Mouse (Mus musculus) intestine, embryonic 15.5 days (tissue): ENCODE measurements around the gene Fank1. TPM values are rescaled to one million over a fixed set of nuclear protein-coding genes. Genes with fewer than 3 reads are reported as not detected.

Experiments
- ATAC-seq: fragments of 200-750 bp; cut with Nextera tagmentation; 2 replicates; pipeline ENCODE4 v1.8.0; 2017; ENCODE audit warnings: moderate TSS enrichment, moderate library complexity
- H3K27ac ChIP-seq: fragments of 300-500 bp; sonication (generic); 2 replicates; pipeline ENCODE4 v1.5.1; 2015; ENCODE audit warnings: mild to moderate bottlenecking, inconsistent platforms
- H3K27me3 ChIP-seq: fragments of 300-500 bp; sonication (generic); replicated peaks from 2 replicates; pipeline ENCODE4 v1.6.1; 2015; ENCODE audit warnings: inconsistent platforms
- H3K36me3 ChIP-seq: fragments of 300-500 bp; sonication (generic); 2 replicates; pipeline ENCODE4 v1.6.1; 2015; ENCODE audit warnings: inconsistent platforms
- H3K4me1 ChIP-seq: fragments of 300-500 bp; sonication (generic); replicated peaks from 2 replicates; pipeline ENCODE4 v1.6.1; 2015; ENCODE audit warnings: inconsistent platforms
- H3K4me2 ChIP-seq: fragments of 300-500 bp; sonication (generic); replicated peaks from 2 replicates; pipeline ENCODE4 v1.6.1; 2015; ENCODE audit warnings: mild to moderate bottlenecking, inconsistent platforms
- H3K4me3 ChIP-seq: fragments of 300-500 bp; sonication (generic); replicated peaks from 2 replicates; pipeline ENCODE4 v1.5.1; 2015; ENCODE audit warnings: inconsistent platforms
- H3K9ac ChIP-seq: fragments of 300-500 bp; sonication (generic); 2 replicates; pipeline ENCODE4 v1.6.1; 2015; ENCODE audit warnings: inconsistent platforms
- H3K9me3 ChIP-seq: fragments of 300-500 bp; sonication (generic); 2 replicates; pipeline ENCODE4 v1.6.1; 2016; ENCODE audit warnings: inconsistent platforms
- WGBS: fragments of 180-500 bp; shearing (Covaris S2); methylation state at CpG from one replicate; pipeline ENCODE4 v1.1.7; 2015; 5-methylcytosine and 5-hydroxymethylcytosine counted together
- polyA plus RNA-seq: library from polyadenylated mRNA; unstranded; fragments of >200 nt; fragmentation: Nextera tagmentation; extraction: Ambion mirVana; gene quantifications from 2 replicates; pipeline ENCODE4 v1.2.1, GENCODE M21; 2015

The Fank1 gene
- polyA plus RNA-seq, 1 experiment from 2014 or later: 1.1 TPM

DNA sequence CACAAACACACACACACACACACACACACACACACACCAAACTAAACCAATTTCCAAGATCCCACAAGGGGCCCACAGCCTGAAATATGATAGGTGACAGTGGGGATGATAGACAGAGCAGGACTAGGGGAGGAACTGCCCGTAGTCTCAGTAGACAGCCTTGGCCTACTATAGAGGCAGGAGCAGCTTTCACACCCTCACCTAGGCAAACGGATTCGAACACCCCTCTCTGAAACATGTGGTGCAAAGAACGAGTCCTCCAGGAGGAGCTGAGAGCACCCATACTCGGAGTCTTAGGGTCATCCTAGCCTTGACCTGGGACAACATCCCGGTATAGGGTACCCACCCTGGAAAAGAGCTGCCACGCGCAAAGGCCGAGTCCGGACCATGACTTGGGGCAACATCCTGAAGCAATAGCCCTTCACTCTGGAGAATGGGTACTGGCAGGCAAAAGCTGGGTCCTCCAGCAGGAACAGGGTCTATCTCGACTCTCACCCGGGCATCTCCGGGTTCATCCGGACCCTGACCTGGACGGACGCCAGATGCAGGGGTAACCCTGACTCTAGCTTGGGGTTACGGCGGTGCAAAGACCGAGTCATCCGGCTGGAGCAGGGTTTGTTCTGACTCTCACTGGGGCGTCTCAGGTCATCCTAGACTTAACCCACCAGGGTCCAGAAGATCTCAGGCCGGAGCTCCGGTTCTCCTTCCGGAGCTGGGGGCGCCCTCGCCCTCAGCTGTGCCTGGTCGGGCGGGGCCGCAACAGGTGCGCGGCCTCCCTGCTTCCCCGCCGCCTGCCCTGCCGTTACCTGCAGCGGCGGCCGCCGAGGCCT, 650 bp upstream of the Fank1 start:
- H3K4me1 ChIP-seq: peaks cover 15% of the 10 kb centered on the region
- H3K9me3 ChIP-seq: no peaks in the 10 kb centered on the region
- peak overlapping the region; percentile 79 for H3K4me3 ChIP-seq
- H3K27me3 ChIP-seq: no peaks in the 10 kb centered on the region
- no peaks in the 10 kb centered on the region for H3K36me3 ChIP-seq
- peak overlapping the region; percentile 68 for H3K27ac ChIP-seq
- peak overlapping the region; percentile 73 for H3K9ac ChIP-seq
- peak overlapping the region; percentile 86 for H3K4me2 ChIP-seq
- 5% methylated on average over 38 of the region's 38 CpGs for WGBS
- ATAC-seq: peak; percentile 23

GRCm38 (mm10) chr7:133781583-133781982, 4.9 kb downstream of the Fank1 start:
- H3K4me3 ChIP-seq: no peak overlapping the region
- peak overlapping the region; percentile 37; the same call in 1 of the 2 replicates for H3K27ac ChIP-seq
- no peaks in the 10 kb centered on the region for H3K27me3 ChIP-seq
- ATAC-seq: peak; percentile 5; the same call in 1 of the 2 replicates
- peaks cover 10% of the 10 kb centered on the region; the same call in 1 of the 2 replicates for H3K4me1 ChIP-seq
- peak overlapping the region; percentile 14 for H3K4me2 ChIP-seq
- no peaks in the 10 kb centered on the region for H3K36me3 ChIP-seq
- H3K9me3 ChIP-seq: no peaks in the 10 kb centered on the region
- 52% methylated on average over 6 of the region's 6 CpGs for WGBS
- H3K9ac ChIP-seq: no peak overlapping the region

GRCm38 (mm10) chr7:133781991-133782390, 5.3 kb downstream of the Fank1 start:
- H3K4me2 ChIP-seq: peak overlapping the region; percentile 14
- H3K4me3 ChIP-seq: no peak overlapping the region

GRCm38 (mm10) chr7:133782717-133783435, 6.2 kb downstream of the Fank1 start, which contains the start of gene Dhx32:
Gene Dhx32 (minus strand): TSS chr7:133782726.
- ATAC-seq: peak; percentile 80
- Histone ChIP-seq H3K9ac (no peak within 1 kb of the TSS), H3K4me3 (no peak within 1 kb of the TSS), H3K9me3 (no peaks in the 10 kb centered on the region), H3K4me2 (peak within 1 kb of the TSS; percentile 14), H3K4me1 (no peaks in the 10 kb centered on the region; the same call in 1 of the 2 replicates), H3K36me3 (no peaks in the 10 kb centered on the region), H3K27ac (peak within 1 kb of the TSS; percentile 78), H3K27me3 (no peaks in the 10 kb centered on the region)
- 19% methylated on average over 18 of the region's 18 CpGs for WGBS

More at GRCm38 (mm10) chr7:133781991-133782390, 5.3 kb downstream of the Fank1 start:
- Histone ChIP-seq H3K27me3 (no peaks in the 10 kb centered on the region), H3K36me3 (no peaks in the 10 kb centered on the region), H3K9me3 (no peaks in the 10 kb centered on the region), H3K4me1 (peaks cover 7% of the 10 kb centered on the region; the same call in 1 of the 2 replicates), H3K9ac (no peak overlapping the region), H3K27ac (peak overlapping the region; percentile 37; the same call in 1 of the 2 replicates)
- 41% methylated on average over 6 of the region's 6 CpGs for WGBS
- ATAC-seq: peak; percentile 35; the same call in 1 of the 2 replicates

DNA sequence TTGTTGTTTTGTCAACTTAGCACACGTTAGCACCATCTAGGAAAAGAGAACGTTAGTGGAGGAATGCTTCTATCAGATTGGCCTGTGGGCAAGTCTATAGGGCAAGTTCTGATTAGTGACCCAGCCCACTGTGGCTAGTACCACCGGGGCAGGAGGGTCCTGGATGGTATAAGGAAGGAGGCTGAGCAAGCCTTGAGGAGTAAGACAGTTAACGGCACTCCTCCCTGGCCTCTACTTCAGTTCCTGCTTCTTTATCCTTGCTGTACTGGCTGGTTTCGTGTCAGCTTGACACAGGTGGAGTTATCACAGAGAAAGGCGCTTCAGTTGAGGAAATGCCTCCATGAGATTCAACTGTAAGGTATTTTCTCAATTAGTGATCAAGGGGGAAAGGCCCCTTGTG, 10.9 kb downstream of the Fank1 start:
- no peak overlapping the region for H3K9ac ChIP-seq
- WGBS: 88% methylated on average over 6 of the region's 6 CpGs
- no peak overlapping the region for H3K4me3 ChIP-seq
- no peaks in the 10 kb centered on the region for H3K27me3 ChIP-seq
- H3K4me1 ChIP-seq: no peaks in the 10 kb centered on the region
- ATAC-seq: no peak
- no peaks in the 10 kb centered on the region for H3K9me3 ChIP-seq
- H3K4me2 ChIP-seq: no peak overlapping the region
- H3K36me3 ChIP-seq: no peaks in the 10 kb centered on the region
- H3K27ac ChIP-seq: no peak overlapping the region

GRCm38 (mm10) chr7:133788147-133788546, 11.5 kb downstream of the Fank1 start:
- no peak for ATAC-seq

GRCm38 (mm10) chr7:133790171-133790570, 13.5 kb downstream of the Fank1 start:
- Histone ChIP-seq H3K4me1 (peaks cover 17% of the 10 kb centered on the region), H3K27me3 (no peaks in the 10 kb centered on the region), H3K9ac (no peak overlapping the region), H3K27ac (no peak overlapping the region), H3K9me3 (no peaks in the 10 kb centered on the region), H3K4me2 (no peak overlapping the region), H3K36me3 (no peaks in the 10 kb centered on the region), H3K4me3 (no peak overlapping the region)
- WGBS: 90% methylated on average over 4 of the region's 4 CpGs
- ATAC-seq: no peak

More at GRCm38 (mm10) chr7:133788147-133788546, 11.5 kb downstream of the Fank1 start:
- Histone ChIP-seq H3K4me1 (0 out of 2 replicates have a peak, but pooled peaks cover 3% of the 10 kb centered on the region), H3K4me2 (no peak overlapping the region), H3K9ac (no peak overlapping the region), H3K27me3 (no peaks in the 10 kb centered on the region), H3K9me3 (no peaks in the 10 kb centered on the region), H3K36me3 (no peaks in the 10 kb centered on the region), H3K4me3 (no peak overlapping the region), H3K27ac (no peak overlapping the region)
- 77% methylated on average over 3 of the region's 3 CpGs for WGBS

GRCm38 (mm10) chr7:133790608-133791229, 14.1 kb downstream of the Fank1 start:
- Histone ChIP-seq H3K27me3 (no peaks in the 10 kb centered on the region), H3K9ac (no peak overlapping the region), H3K4me3 (no peak overlapping the region), H3K36me3 (no peaks in the 10 kb centered on the region), H3K27ac (no peak overlapping the region), H3K4me1 (peaks cover 17% of the 10 kb centered on the region), H3K9me3 (no peaks in the 10 kb centered on the region), H3K4me2 (no peak overlapping the region)
- whole genome bisulfite sequencing: 87% methylated on average over 4 of the region's 4 CpGs
- no peak for ATAC-seq

- no peak overlapping the region for H3K4me3 ChIP-seq
- H3K4me2 ChIP-seq: no peak overlapping the region
- 38% methylated on average over 1 of the region's 1 CpGs for WGBS
- no peak for ATAC-seq
- H3K27ac ChIP-seq: no peak overlapping the region
- no peaks in the 10 kb centered on the region for H3K9me3 ChIP-seq
- peaks cover 17% of the 10 kb centered on the region for H3K4me1 ChIP-seq
- H3K36me3 ChIP-seq: no peaks in the 10 kb centered on the region
- H3K9ac ChIP-seq: no peak overlapping the region
- no peaks in the 10 kb centered on the region for H3K27me3 ChIP-seq
These were observed 16.1 kb downstream of the Fank1 start for GRCm38 (mm10) chr7:133792771-133793170.

DNA sequence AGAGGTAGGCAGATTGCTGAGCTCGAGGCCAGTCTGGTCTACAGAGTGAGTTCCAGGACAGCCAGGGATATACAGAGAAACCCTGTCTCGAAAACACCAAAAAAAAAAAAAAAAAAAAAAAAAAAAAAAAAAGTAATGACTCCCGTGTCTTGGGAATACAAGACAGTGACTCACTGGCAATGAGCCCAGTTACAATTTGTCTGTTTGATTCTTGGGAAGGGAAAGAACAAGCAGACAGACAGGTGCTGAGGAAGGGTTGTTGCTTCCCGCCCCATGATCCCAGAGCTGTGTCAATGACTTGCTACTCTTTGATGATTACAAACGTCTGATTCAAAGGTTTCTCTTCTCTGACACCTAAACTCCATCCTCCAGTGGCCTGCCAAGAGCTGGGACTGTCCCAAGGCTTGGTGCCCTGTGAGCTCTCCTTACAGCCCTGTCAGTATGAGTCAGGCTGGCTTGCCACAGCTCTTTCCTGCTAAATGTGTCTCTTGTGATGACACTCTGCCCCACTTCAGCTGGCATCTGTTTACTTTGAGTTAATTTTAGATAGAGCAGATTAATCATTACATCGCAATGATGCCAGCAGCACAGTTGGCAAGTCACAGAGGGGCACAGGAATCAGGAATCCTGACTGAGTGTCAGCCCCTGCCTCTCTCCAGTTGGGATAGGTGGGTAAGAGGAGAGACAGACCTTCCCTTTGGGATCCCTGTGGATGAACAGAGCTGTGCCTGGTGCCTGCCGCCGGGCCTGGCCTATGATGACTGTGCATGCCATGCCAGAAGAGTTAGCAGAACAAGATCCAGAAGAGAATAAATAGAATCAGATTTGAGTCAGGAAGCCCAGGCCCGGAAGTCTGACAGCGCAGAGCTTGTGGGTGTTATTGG, 16.8 kb downstream of the Fank1 start:
- Histone ChIP-seq H3K4me2 (no peak overlapping the region), H3K4me1 (peaks cover 17% of the 10 kb centered on the region), H3K9ac (no peak overlapping the region), H3K27me3 (no peaks in the 10 kb centered on the region), H3K4me3 (no peak overlapping the region), H3K36me3 (no peaks in the 10 kb centered on the region), H3K27ac (no peak overlapping the region), H3K9me3 (no peaks in the 10 kb centered on the region)
- peak; percentile 49 for ATAC-seq
- 53% methylated on average over 10 of the region's 10 CpGs for WGBS

DNA sequence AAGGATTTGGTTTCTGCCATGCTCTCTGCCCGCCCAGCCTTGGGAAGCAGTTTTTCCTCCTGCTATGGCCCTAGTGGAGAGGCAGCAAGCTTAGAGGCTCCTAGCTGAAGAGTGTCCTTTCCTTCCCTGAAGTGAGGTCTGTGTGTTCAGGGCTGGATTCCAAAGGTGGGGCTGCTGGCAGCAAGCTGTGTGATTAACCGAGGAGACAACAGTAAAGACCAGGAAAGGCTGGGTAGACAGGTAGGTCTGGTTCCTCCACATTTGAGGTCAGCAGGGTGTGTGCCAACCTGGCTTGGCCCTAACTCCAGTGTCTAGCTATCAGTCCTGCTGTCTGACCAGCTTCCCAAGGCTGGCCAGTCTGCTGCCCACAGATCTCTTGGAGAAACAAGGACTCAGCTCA, 18.1 kb downstream of the Fank1 start:
- Histone ChIP-seq H3K27ac (no peak overlapping the region), H3K9me3 (no peaks in the 10 kb centered on the region), H3K4me3 (no peak overlapping the region), H3K27me3 (no peaks in the 10 kb centered on the region), H3K4me2 (no peak overlapping the region), H3K36me3 (no peaks in the 10 kb centered on the region), H3K9ac (no peak overlapping the region), H3K4me1 (peaks cover 17% of the 10 kb centered on the region)
- 65% methylated on average over 2 of the region's 2 CpGs for WGBS
- peak; percentile 82 for ATAC-seq
